Comparison of ENCODE assay signal across 8 mouse cellular contexts in genomic region chr4:140910661-140911310, GRCm38 (mm10). TPM values are rescaled to one million over a fixed set of nuclear protein-coding genes. Genes with fewer than 3 reads are reported as not detected.
A peak's percentile ranks its signal among the peaks of the same experiment; 100 is the strongest.
DNase-seq lines count a peak whose midpoint lies in the region; ATAC-seq lines count a peak whose summit lies in the region.

No protein-coding gene starts in this region.

- DNase-seq in ES-CJ7 (ENCODE audit: low read depth, low spot score) = peak; percentile 45
- peak; percentile 77 for DNase-seq in gastrocnemius, postnatal 14 days
- peak; percentile 15 for DNase-seq in kidney, postnatal 14 days
- no peak for DNase-seq in retina, postnatal 1 day
- DNase-seq in spleen, postnatal 36 days (ENCODE audit: low spot score in 2 of 2) = no peak
- no peak for DNase-seq in left cerebral cortex, postnatal 14 days (ENCODE audit: low spot score in 2 of 2)

- peaks cover 39% of the 10 kb centered on the region for H3K27me3 ChIP-seq in forebrain, embryonic 13.5 days
- H3K27me3 ChIP-seq in forebrain, embryonic 12.5 days = peaks cover 40% of the 10 kb centered on the region

- no peak overlapping the region for H3K27ac ChIP-seq in forebrain, embryonic 13.5 days
- H3K27ac ChIP-seq in forebrain, embryonic 12.5 days = no peak overlapping the region

- WGBS in forebrain, embryonic 13.5 days = 40% methylated on average over 17 of the region's 17 CpGs
- 32% methylated on average over 17 of the region's 17 CpGs for WGBS in forebrain, embryonic 12.5 days

- 0 out of 2 replicates have a peak, but pooled peaks have one; percentile 30 for ATAC-seq in forebrain, embryonic 13.5 days
- ATAC-seq in forebrain, embryonic 12.5 days (ENCODE audit: low FRiP score) = no peak

- no peaks in the 10 kb centered on the region for H3K36me3 ChIP-seq in forebrain, embryonic 13.5 days (ENCODE audit: poor library complexity, severe bottlenecking)
- no peaks in the 10 kb centered on the region for H3K36me3 ChIP-seq in forebrain, embryonic 12.5 days (replicated peaks)

- peak overlapping the region; percentile 24; the same call in 1 of the 2 replicates for H3K4me2 ChIP-seq in forebrain, embryonic 13.5 days
- no peak overlapping the region for H3K4me2 ChIP-seq in forebrain, embryonic 12.5 days

- H3K4me1 ChIP-seq in forebrain, embryonic 13.5 days = peaks cover 15% of the 10 kb centered on the region
- H3K4me1 ChIP-seq in forebrain, embryonic 12.5 days = peaks cover 25% of the 10 kb centered on the region

- H3K4me3 ChIP-seq in forebrain, embryonic 13.5 days = no peak overlapping the region
- no peak overlapping the region for H3K4me3 ChIP-seq in forebrain, embryonic 12.5 days (replicated peaks)

- 0 out of 2 replicates have a peak overlapping the region, but pooled peaks have one; percentile 12 for H3K9ac ChIP-seq in forebrain, embryonic 13.5 days
- H3K9ac ChIP-seq in forebrain, embryonic 12.5 days = no peak overlapping the region

- H3K9me3 ChIP-seq in forebrain, embryonic 13.5 days (replicated peaks) = no peaks in the 10 kb centered on the region
- H3K9me3 ChIP-seq in forebrain, embryonic 12.5 days = no peaks in the 10 kb centered on the region

- intact Hi-C loops in gastrocnemius, postnatal 14 days (cut with DNase I; ENCODE audit: low total_unique reads) = no loop called here
- intact Hi-C loops in left cerebral cortex, postnatal 14 days (cut with DNase I) = no loop called here

RNA-seq across cellular contexts. Expression of gene Padi2, which starts 4.6 kb away (rescaled TPM):
- polyA plus RNA-seq in forebrain, embryonic 13.5 days (2015; fragmentation: Nextera tagmentation; extraction: Ambion mirVana) = 0.06 and 0.12 TPM in 2 replicates
- 0.45 and 0.74 TPM in 2 replicates for polyA plus RNA-seq in forebrain, embryonic 12.5 days (2016; fragmentation: Nextera tagmentation; extraction: Ambion mirVana)
- total RNA-seq in gastrocnemius, postnatal 14 days (2021) = 100 to 1,000 TPM; 101 to 150 TPM
- total RNA-seq in left cerebral cortex, postnatal 14 days (2021) = 1 to 10 TPM; 5.7 to 8.1 TPM

RNA-seq across cellular contexts. Expression of gene Sdhb, which starts 50.2 kb away (rescaled TPM):
- polyA plus RNA-seq in forebrain, embryonic 13.5 days (2015; fragmentation: Nextera tagmentation; extraction: Ambion mirVana) = 478 and 480 TPM in 2 replicates
- 380 and 396 TPM in 2 replicates for polyA plus RNA-seq in forebrain, embryonic 12.5 days (2016; fragmentation: Nextera tagmentation; extraction: Ambion mirVana)
- total RNA-seq in gastrocnemius, postnatal 14 days (2021) = 100 to 1,000 TPM; 480 to 609 TPM
- total RNA-seq in left cerebral cortex, postnatal 14 days (2021) = 100 to 1,000 TPM; 196 to 202 TPM

Comparison
In these comparisons a context has a peak if more than half of its experiments do, and no peak if none do; other contexts are left out.
1. DNase-seq: peak in ES-CJ7 (single experiment), gastrocnemius, postnatal 14 days (single experiment) and kidney, postnatal 14 days (single experiment); none in retina, postnatal 1 day (single experiment), spleen, postnatal 36 days (0 of 2) and left cerebral cortex, postnatal 14 days (0 of 2).
2. RNA of gene Padi2, which starts 4.6 kb away (total RNA-seq): 101 to 150 TPM in gastrocnemius, postnatal 14 days; 5.7 to 8.1 TPM in left cerebral cortex, postnatal 14 days; every median in the first group is over 10 times any median in the second.